Mouse (Mus musculus) gastrocnemius, adult 2 months (tissue): ENCODE data around the gene Ankub1. TPM values are rescaled to one million over a fixed set of nuclear protein-coding genes. Genes with fewer than 3 reads are reported as not detected.

Experiments used
- DNase-seq: peaks from one replicate; pipeline ENCODE4 v3.0.0; 2022
- H3K27ac ChIP-seq: fragments of 200-600 bp; 2 replicates; pipeline ENCODE4 v1.8.1; 2022; ENCODE audit warnings: mild to moderate bottlenecking
- H3K4me3 ChIP-seq: fragments of 200-600 bp; 2 replicates; pipeline ENCODE4 v1.8.1; 2022; ENCODE audit warnings: mild to moderate bottlenecking, moderate library complexity
- CTCF ChIP-seq: fragments of 200-600 bp; IDR thresholded peaks from 2 replicates; pipeline ENCODE4 v1.8.1; 2022; ENCODE audit warnings: antibody characterized with exemption, mild to moderate bottlenecking, moderate library complexity
- intact Hi-C: fragments of 180-260 bp; cut with DNase I; formaldehyde crosslinking; loops from one replicate; pipeline ENCODE4 v1.15.1; 2025
- total RNA-seq, 2 experiments: library from RNA; stranded (reverse); gene quantifications; 2 replicates each; pipeline ENCODE4 v1.2.3; 2021

Ankub1 gene
- total RNA-seq, 2 experiments from 2014 or later: not detected

GRCm38 (mm10) chr3:57667054-57667723 lies 25.4 kb downstream of the Ankub1 start:
- DNase-seq: peak; percentile 70
- Histone ChIP-seq H3K4me3 (peak overlapping the region; percentile 65), H3K27ac (peak overlapping the region; percentile 61)
- TF ChIP-seq CTCF: peak; percentile 77
- intact Hi-C loops: loop anchor here (1.0 to 5.0 kb wide), 2 partner anchors 70 to 147 kb away; partner anchors contain the start of gene Rnf13

GRCm38 (mm10) chr3:57665880-57666279 lies 26.7 kb downstream of the Ankub1 start:
- no peak for DNase-seq
- TF ChIP-seq CTCF: no peak
- H3K4me3 ChIP-seq: no peak overlapping the region
- intact Hi-C loops: loop anchor here (2.0 to 5.0 kb wide), 2 partner anchors 71 to 457 kb away; partner anchors contain the start of gene Rnf13
- H3K27ac ChIP-seq: no peak overlapping the region

- no peak for TF ChIP-seq CTCF
- no peak overlapping the region for H3K4me3 ChIP-seq
- intact Hi-C loops: loop anchor here (2.0 to 5.0 kb wide), 2 partner anchors 73 to 458 kb away; partner anchors contain the start of gene Rnf13
- DNase-seq: no peak
- no peak overlapping the region for H3K27ac ChIP-seq
These were observed 27.9 kb downstream of the Ankub1 start for GRCm38 (mm10) chr3:57664682-57665081.

DNA sequence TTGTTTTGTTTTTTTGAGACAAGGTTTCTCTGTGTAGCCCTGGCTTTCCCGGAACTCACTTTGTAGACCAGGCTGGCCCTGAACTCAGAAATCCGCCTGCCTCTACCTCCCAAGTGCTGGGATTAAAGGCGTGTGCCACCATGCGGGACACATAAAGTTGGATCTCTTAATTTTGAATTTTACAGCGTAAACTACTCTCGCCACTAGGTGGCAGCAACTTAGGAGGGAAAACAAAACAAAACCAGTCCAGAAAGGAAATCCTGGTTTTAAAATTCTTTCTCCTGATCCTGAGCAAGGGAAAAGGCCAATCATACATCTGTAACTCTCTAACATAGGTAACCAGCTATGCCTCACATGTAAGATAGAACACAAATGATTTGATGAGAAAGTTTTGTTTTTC lies 28.9 kb downstream of the Ankub1 start:
- no peak overlapping the region for H3K27ac ChIP-seq
- DNase-seq: peak; percentile 32
- TF ChIP-seq CTCF: peak; percentile 76
- no peak overlapping the region for H3K4me3 ChIP-seq
- intact Hi-C loops: loop anchor here (2.0 kb wide), 1 partner anchor 459 kb away; no protein-coding TSS in a partner anchor

DNA sequence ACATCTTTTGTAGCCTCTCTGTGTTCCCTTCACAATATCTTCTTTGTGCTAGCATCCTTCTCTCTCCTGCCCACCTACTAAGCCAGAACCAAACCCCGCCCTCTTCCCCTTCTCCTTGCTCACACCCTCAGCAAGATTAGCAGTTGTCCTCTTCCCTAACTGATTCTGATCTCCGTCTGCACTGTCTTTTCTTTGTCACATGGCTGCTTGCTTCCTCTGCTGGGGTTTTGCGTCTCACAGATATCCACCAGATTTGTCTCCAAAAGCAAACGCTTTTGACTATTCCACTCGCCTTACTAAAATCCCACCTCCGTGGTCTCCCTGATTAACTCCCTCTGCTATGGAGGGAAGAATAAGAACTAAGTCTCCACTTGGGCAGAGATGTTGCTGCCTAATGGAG lies 34.0 kb downstream of the Ankub1 start:
- no peak overlapping the region for H3K27ac ChIP-seq
- DNase-seq: no peak
- TF ChIP-seq CTCF: no peak
- no peak overlapping the region for H3K4me3 ChIP-seq
- intact Hi-C loops: no loop called here

DNA sequence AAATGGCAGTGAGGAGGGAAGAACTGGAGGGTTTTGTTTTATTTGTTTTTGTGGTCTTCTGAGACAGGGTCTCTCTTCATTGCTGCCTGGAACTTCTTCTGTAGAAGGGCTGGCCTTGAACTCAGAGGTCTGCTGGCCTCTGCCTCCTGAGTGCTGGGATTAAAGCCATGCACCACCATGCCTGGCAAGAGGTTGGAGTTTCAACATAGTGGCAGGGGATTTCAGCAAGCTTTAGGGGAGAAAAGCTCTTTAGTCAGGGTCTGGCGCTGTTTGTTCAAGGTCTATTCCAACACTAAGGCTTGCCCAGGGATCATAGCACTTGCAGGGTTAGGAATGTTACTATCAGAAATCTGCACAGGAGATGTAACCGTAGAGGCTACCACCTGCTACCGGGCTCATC lies 39.0 kb downstream of the Ankub1 start:
- no peak overlapping the region for H3K4me3 ChIP-seq
- no peak for DNase-seq
- H3K27ac ChIP-seq: no peak overlapping the region
- intact Hi-C loops: no loop called here
- TF ChIP-seq CTCF: no peak

DNA sequence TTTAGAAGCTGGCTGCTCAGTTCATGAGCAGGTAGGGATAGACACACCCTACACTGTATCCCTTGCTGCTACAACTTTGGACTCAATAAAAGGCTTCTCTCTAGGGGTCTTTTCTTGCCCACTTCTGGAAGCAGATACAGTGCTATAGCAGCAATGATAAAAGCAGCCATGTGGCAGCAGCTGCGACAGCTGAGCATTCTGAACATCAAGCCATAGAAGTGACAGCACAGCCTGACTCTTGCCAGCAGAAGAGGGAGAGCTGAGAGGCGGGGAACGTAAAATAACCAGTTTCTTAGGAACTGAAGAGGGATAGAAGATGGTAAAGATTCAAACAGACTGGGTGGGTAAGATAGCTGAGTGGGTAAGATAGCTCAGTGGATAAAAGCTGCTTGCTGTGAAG lies 40.1 kb downstream of the Ankub1 start:
- intact Hi-C loops: no loop called here

GRCm38 (mm10) chr3:57651865-57652259 lies 40.7 kb downstream of the Ankub1 start:
- Histone ChIP-seq H3K4me3 (peak overlapping the region; percentile 92), H3K27ac (peak overlapping the region; percentile 92)
- intact Hi-C loops: no loop called here
- no peak for DNase-seq
- no peak for TF ChIP-seq CTCF

More for the DNA sequence above, 40.1 kb downstream of the Ankub1 start:
- H3K4me3 ChIP-seq: no peak overlapping the region
- no peak overlapping the region for H3K27ac ChIP-seq
- no peak for DNase-seq
- no peak for TF ChIP-seq CTCF

GRCm38 (mm10) chr3:57651231-57651864 lies 41.3 kb downstream of the Ankub1 start, which contains the start of gene Commd2:
TSS of gene Commd2 (minus strand) at chr3:57651715.
- Histone ChIP-seq H3K27ac (peak within 1 kb of the TSS; percentile 92), H3K4me3 (peak within 1 kb of the TSS; percentile 92)
- DNase-seq: peak; percentile 91
- TF ChIP-seq CTCF: no peak; the same call in 1 of the 2 replicates
- intact Hi-C loops: no loop called here

GRCm38 (mm10) chr3:57643191-57643590 lies 49.4 kb downstream of the Ankub1 start:
- Histone ChIP-seq H3K4me3 (no peak overlapping the region), H3K27ac (no peak overlapping the region)
- intact Hi-C loops: no loop called here
- no peak for DNase-seq
- no peak for TF ChIP-seq CTCF

- intact Hi-C loops: no loop called here
- Histone ChIP-seq H3K4me3 (no peak overlapping the region), H3K27ac (no peak overlapping the region)
- no peak for DNase-seq
- TF ChIP-seq CTCF: no peak
These were observed 55.0 kb downstream of the Ankub1 start for GRCm38 (mm10) chr3:57637596-57637995.

GRCm38 (mm10) chr3:57634763-57635487 lies 57.7 kb downstream of the Ankub1 start:
- intact Hi-C loops: no loop called here
- no peak overlapping the region for H3K4me3 ChIP-seq
- TF ChIP-seq CTCF: no peak
- DNase-seq: no peak
- no peak overlapping the region for H3K27ac ChIP-seq
